Mouse (Mus musculus): ENCODE data around the gene Rtl5.

DNA sequence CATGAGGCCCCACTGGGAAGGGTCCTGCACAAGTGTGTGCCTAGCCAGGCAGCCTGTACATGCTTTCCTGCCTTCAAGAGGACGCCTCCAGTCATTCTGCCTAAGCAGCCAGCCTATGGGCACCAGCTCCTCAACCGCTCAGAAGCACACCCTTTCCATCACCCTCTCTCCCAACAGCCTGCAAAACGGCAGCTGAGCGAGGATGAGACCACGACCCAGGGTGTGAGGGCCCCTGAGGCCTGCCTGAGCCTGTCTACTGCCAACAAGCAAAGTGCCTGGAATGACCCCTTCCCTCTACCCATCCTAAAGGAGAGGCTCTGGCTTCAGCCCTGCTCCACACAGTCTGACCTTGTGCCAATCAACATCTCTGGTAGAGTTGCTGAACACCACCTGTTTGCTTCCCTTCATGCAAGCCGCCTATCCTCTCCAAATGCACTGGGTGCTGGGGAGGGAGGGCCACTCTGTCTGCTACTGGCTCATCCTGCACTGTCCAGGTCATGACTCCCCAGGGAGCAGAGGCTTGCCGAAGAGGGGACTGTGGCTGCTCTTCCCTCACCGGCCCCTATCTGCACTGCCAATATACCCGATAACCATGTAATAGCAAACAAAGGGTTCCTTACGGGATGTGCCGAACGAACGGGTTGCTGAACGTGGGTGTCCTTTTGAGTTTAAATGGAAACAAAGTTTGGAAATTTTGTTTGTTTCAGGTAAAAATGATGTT, 2.7 kb upstream of the Rtl5 start:
- TF ChIP-seq CTCF (IDR thresholded peaks at IDR 0.05) = no peak
- no peak for TF ChIP-seq EP300 (IDR thresholded peaks at IDR 0.05)

Measured in lung, postnatal 0 days (tissue).